Mouse (Mus musculus) forebrain, postnatal 0 days (tissue): ENCODE results near the gene Kcnj9. TPM values are rescaled to one million over a fixed set of nuclear protein-coding genes. Genes with fewer than 3 reads are reported as not detected.
A peak's percentile ranks its signal among the peaks of the same experiment; 100 is the strongest.

ENCODE experiments used
- ATAC-seq: fragments of 200-750 bp; cut with Nextera tagmentation; 2 replicates; pipeline ENCODE4 v1.8.0; 2017; ENCODE audit warnings: mild to moderate bottlenecking, moderate library complexity
- DNase-seq: peaks from one replicate; pipeline ENCODE4 v3.0.0-alpha.2; 2015
- H3K27ac ChIP-seq: fragments of 300-500 bp; sonication (generic); 2 replicates; pipeline ENCODE4 v1.5.1; 2014; ENCODE audit warnings: low read depth, mild to moderate bottlenecking, antibody characterized with exemption, low read length, moderate library complexity, mixed read lengths
- H3K27me3 ChIP-seq: fragments of 300-500 bp; sonication (generic); 2 replicates; pipeline ENCODE4 v1.6.1; 2014; ENCODE audit warnings: mild to moderate bottlenecking, low read length, mixed read lengths; ENCODE audit not compliant: insufficient read depth
- H3K36me3 ChIP-seq: fragments of 300-500 bp; sonication (generic); 2 replicates; pipeline ENCODE4 v1.6.1; 2014; ENCODE audit warnings: mild to moderate bottlenecking, moderate library complexity; ENCODE audit not compliant: insufficient read depth
- H3K4me1 ChIP-seq: fragments of 300-500 bp; sonication (generic); 2 replicates; pipeline ENCODE4 v1.6.1; 2014; ENCODE audit warnings: antibody characterized with exemption; ENCODE audit not compliant: insufficient read depth
- H3K4me2 ChIP-seq: fragments of 300-500 bp; sonication (generic); 2 replicates; pipeline ENCODE4 v1.6.1; 2014; ENCODE audit warnings: low read depth, mild to moderate bottlenecking, moderate library complexity
- H3K4me3 ChIP-seq: fragments of 300-500 bp; sonication (generic); 2 replicates; pipeline ENCODE4 v1.5.1; 2014; ENCODE audit warnings: low read depth, low read length, mixed read lengths
- H3K9ac ChIP-seq: fragments of 300-500 bp; sonication (generic); 2 replicates; pipeline ENCODE4 v1.6.1; 2014; ENCODE audit warnings: mild to moderate bottlenecking
- H3K9me3 ChIP-seq: fragments of 300-500 bp; sonication (generic); 2 replicates; pipeline ENCODE4 v1.6.1; 2016; ENCODE audit warnings: low read length
- CTCF ChIP-seq: sonication (generic); IDR thresholded peaks from 2 replicates; pipeline ENCODE4 v1.5.1; 2016; ENCODE audit warnings: antibody characterized with exemption, control low read depth, low read depth
- WGBS: fragments of 180-500 bp; shearing (Covaris S2); extraction: QIAGEN DNeasy Blood & Tissue Kit; methylation state at CpG from one replicate; pipeline ENCODE4 v1.1.7; 2014; 5-methylcytosine and 5-hydroxymethylcytosine counted together
- polyA plus RNA-seq: library from polyadenylated mRNA; unstranded; fragments of >200 nt; fragmentation: Nextera tagmentation; extraction: Ambion mirVana; gene quantifications from 2 replicates; pipeline ENCODE4 v1.2.1, GENCODE M21; 2015
- total RNA-seq: library from RNA; depleted of rRNA; stranded (reverse); fragments of >200 nt; gene quantifications from 2 replicates; pipeline ENCODE4 v1.2.3, GENCODE M21; 2014; rRNA removed

Kcnj9 gene
- total RNA-seq (7.5 and 8.6 TPM in 2 replicates), polyA plus RNA-seq (2.9 and 4.8 TPM in 2 replicates)

DNA sequence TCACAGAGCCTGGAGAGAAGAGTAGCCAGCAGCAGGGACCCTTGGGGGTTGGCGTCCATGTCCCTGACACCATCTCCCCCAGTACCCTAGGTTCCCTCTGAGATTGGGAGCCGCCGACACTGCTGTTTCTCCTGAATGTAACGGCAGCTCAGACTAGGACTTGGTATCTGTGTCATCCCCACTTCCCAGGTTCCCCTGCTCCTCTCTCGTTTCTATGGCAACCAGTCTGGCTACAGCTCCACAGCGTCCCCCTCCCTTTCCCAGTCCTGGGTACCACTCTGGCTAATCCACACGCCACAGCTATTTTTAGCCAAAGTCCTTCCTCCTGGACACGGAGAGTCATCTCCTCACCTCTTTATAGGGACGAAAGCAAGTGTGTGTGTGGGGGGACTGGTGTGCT, at the start of gene Kcnj9:
Kcnj9 (minus strand) TSS at position 188 of the 400 bp plus-strand sequence.
- Histone ChIP-seq H3K4me2 (peak within 1 kb of the TSS; percentile 60), H3K4me3 (peak within 1 kb of the TSS; percentile 35), H3K36me3 (no peaks in the 10 kb centered on the region), H3K9ac (peak within 1 kb of the TSS; percentile 51), H3K4me1 (peaks cover 26% of the 10 kb centered on the region), H3K27me3 (no peaks in the 10 kb centered on the region), H3K9me3 (no peaks in the 10 kb centered on the region), H3K27ac (peak within 1 kb of the TSS; percentile 59; the same call in 1 of the 2 replicates)
- 11% methylated on average over 9 of the region's 9 CpGs for WGBS
- DNase-seq: peak; percentile 86
- no peak for TF ChIP-seq CTCF
- peak; percentile 93 for ATAC-seq

DNA sequence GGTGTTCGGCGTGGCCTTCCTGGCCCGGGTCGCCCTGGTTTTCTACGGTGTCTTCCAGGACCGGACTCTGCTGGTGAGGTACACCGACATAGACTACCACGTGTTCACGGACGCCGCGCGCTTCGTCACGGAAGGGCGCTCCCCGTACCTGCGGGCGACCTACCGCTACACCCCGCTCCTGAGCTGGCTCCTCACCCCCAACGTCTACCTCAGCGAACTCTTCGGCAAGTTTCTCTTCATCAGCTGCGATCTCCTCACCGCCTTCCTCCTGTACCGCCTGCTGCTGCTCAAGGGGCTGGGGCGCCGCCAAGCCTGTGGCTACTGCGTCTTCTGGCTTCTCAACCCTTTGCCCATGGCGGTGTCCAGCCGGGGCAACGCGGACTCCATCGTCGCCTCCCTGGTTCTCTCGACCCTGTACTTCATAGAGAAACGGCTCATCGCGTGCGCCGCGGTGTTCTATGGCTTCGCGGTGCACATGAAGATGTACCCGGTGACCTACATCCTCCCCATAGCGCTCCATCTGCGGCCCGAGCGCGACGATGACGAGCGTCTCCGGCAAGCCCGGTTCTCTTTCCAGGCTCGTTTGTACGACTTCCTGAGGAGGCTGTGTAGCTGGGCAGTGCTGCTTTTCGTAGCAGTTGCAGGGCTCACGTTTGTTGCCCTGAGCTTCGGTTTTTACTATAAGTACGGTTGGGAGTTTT, 47.8 kb upstream of the Kcnj9 start:
- H3K9me3 ChIP-seq: no peaks in the 10 kb centered on the region
- H3K4me3 ChIP-seq: peak overlapping the region; percentile 87
- peak overlapping the region; percentile 81 for H3K9ac ChIP-seq
- TF ChIP-seq CTCF: no peak
- ATAC-seq (peak; percentile 47), DNase-seq (no peak)
- 3% methylated on average over 61 of the region's 62 CpGs for WGBS
- H3K4me1 ChIP-seq: peaks cover 14% of the 10 kb centered on the region
- no peaks in the 10 kb centered on the region for H3K27me3 ChIP-seq
- H3K27ac ChIP-seq: peak overlapping the region; percentile 81
- H3K4me2 ChIP-seq: peak overlapping the region; percentile 98
- H3K36me3 ChIP-seq: peaks cover 6% of the 10 kb centered on the region; the same call in 1 of the 2 replicates

DNA sequence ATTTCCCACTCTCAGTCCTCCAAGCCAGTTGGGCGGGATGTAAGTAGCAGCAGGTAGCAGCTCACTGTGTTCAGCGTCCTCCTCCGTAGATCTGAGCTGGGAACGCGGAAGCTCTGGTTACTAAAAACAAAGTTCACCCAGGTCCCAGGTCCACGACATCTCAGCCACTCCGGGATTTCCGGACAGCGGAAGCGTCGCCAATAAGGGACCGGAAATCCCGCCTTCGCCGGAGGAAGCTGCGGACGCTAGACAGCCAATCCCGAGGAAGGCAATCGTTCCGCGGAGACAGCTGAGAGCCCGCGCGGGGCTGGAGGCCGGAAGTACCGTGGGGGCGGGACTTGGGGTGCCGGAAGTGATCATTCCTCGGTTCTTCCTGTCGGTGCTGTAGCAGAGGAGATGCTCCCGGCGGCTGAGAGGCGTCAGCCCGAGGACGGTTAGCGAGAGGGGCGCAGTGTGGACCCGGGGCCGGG, 47.1 kb upstream of the Kcnj9 start, which contains the start of gene Pigm:
Pigm (plus strand) TSS at position 349 of the 470 bp plus-strand sequence.
- H3K9me3 ChIP-seq: no peaks in the 10 kb centered on the region
- ATAC-seq (peak; percentile 100), DNase-seq (peak; percentile 99)
- peak within 1 kb of the TSS; percentile 81 for H3K9ac ChIP-seq
- peak within 1 kb of the TSS; percentile 87 for H3K4me3 ChIP-seq
- H3K36me3 ChIP-seq: peaks cover 6% of the 10 kb centered on the region; the same call in 1 of the 2 replicates
- 2% methylated on average over 32 of the region's 39 CpGs for WGBS
- peak within 1 kb of the TSS; percentile 81 for H3K27ac ChIP-seq
- H3K4me2 ChIP-seq: peak within 1 kb of the TSS; percentile 98
- TF ChIP-seq CTCF: no peak
- no peaks in the 10 kb centered on the region for H3K27me3 ChIP-seq
- peaks cover 14% of the 10 kb centered on the region for H3K4me1 ChIP-seq

DNA sequence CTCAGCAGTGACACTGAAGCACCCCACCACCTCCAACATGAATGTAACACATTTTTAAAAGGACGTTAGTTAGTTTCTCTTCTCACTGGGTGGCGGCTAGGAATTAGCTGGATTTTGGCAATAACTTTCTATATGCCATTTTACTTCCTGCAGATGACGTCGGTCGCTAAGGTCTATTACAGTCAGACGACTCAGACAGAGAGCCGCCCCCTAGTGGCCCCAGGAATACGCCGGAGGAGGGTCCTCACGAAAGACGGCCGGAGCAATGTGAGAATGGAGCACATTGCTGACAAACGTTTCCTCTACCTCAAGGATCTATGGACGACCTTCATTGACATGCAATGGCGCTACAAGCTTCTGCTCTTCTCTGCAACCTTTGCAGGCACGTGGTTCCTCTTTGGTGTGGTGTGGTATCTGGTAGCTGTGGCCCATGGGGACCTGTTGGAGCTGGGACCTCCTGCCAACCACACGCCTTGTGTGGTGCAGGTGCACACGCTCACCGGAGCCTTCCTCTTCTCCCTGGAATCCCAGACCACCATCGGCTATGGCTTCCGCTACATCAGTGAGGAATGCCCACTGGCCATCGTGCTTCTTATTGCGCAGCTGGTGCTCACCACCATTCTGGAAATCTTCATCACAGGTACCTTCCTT, 39.8 kb upstream of the Kcnj9 start:
- H3K36me3 ChIP-seq: no peaks in the 10 kb centered on the region
- H3K4me1 ChIP-seq: 0 out of 2 replicates have a peak, but pooled peaks cover 2% of the 10 kb centered on the region
- no peak overlapping the region for H3K4me3 ChIP-seq
- H3K9ac ChIP-seq: no peak overlapping the region
- peak; percentile 71 for TF ChIP-seq CTCF
- WGBS: 31% methylated on average over 23 of the region's 23 CpGs
- no peaks in the 10 kb centered on the region for H3K27me3 ChIP-seq
- peak; percentile 72 for DNase-seq
- peak; percentile 83 for ATAC-seq
- H3K9me3 ChIP-seq: no peaks in the 10 kb centered on the region
- peak overlapping the region; percentile 24 for H3K4me2 ChIP-seq
- no peak overlapping the region for H3K27ac ChIP-seq

DNA sequence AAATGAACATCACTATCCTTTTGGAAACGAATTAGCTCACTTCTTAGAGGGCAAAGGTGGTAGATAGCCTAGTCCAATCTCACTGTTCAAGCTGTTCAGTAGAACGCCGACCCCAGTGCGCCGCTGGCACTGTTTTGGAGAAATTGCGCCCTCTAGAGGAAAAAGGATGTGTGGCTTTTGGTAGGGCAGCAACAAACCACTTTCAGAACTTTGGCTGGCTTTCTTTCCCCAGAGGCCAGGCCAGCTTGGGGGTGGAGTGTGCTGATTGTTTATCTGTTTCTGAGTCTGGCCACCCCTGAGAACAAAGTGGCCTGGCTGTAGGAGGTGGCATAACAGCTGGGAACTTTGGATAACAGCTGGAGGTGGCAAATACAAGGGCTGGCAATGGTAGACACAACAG, 35.6 kb upstream of the Kcnj9 start:
- Histone ChIP-seq H3K9ac (no peak overlapping the region), H3K4me3 (no peak overlapping the region), H3K9me3 (no peaks in the 10 kb centered on the region), H3K4me2 (no peak overlapping the region), H3K27ac (no peak overlapping the region), H3K4me1 (0 out of 2 replicates have a peak, but pooled peaks cover 2% of the 10 kb centered on the region), H3K27me3 (no peaks in the 10 kb centered on the region), H3K36me3 (no peaks in the 10 kb centered on the region)
- WGBS: 6% methylated on average over 6 of the region's 6 CpGs
- TF ChIP-seq CTCF: peak; percentile 80
- DNase-seq: peak; percentile 79
- peak; percentile 73 for ATAC-seq

- H3K9me3 ChIP-seq: no peaks in the 10 kb centered on the region
- no peak overlapping the region for H3K4me3 ChIP-seq
- H3K9ac ChIP-seq: no peak overlapping the region
- no peak for TF ChIP-seq CTCF
- H3K4me2 ChIP-seq: no peak overlapping the region
- H3K27me3 ChIP-seq: no peaks in the 10 kb centered on the region
- no peaks in the 10 kb centered on the region for H3K36me3 ChIP-seq
- H3K4me1 ChIP-seq: no peaks in the 10 kb centered on the region
- 62% methylated on average over 10 of the region's 10 CpGs for WGBS
- H3K27ac ChIP-seq: no peak overlapping the region
- ATAC-seq (no peak), DNase-seq (no peak)
Observed at GRCm38 (mm10) chr1:172358341-172358740, 29.2 kb upstream of the Kcnj9 start.

- no peaks in the 10 kb centered on the region for H3K9me3 ChIP-seq
- no peak overlapping the region for H3K9ac ChIP-seq
- ATAC-seq (peak; percentile 60; the same call in 1 of the 2 replicates), DNase-seq (peak; percentile 70)
- H3K27ac ChIP-seq: no peak overlapping the region
- no peak overlapping the region for H3K4me2 ChIP-seq
- H3K4me1 ChIP-seq: no peaks in the 10 kb centered on the region
- no peak overlapping the region for H3K4me3 ChIP-seq
- H3K36me3 ChIP-seq: no peaks in the 10 kb centered on the region
- WGBS: 0% methylated on average over 1 of the region's 1 CpGs
- H3K27me3 ChIP-seq: no peaks in the 10 kb centered on the region
- TF ChIP-seq CTCF: peak; percentile 84
Observed at GRCm38 (mm10) chr1:172357550-172357949, 28.4 kb upstream of the Kcnj9 start.
